Mouse (Mus musculus) c-Kit-positive CD71-negative TER-119-negative erythroid progenitor cells, embryonic 14.5 days (primary cell): Measurements from ENCODE around the gene Rae1.

Experiments used
- DNase-seq: peaks from one replicate; pipeline ENCODE4 v3.0.0-alpha.2; 2013; ENCODE audit warnings: low read depth

Rae1 gene

DNA sequence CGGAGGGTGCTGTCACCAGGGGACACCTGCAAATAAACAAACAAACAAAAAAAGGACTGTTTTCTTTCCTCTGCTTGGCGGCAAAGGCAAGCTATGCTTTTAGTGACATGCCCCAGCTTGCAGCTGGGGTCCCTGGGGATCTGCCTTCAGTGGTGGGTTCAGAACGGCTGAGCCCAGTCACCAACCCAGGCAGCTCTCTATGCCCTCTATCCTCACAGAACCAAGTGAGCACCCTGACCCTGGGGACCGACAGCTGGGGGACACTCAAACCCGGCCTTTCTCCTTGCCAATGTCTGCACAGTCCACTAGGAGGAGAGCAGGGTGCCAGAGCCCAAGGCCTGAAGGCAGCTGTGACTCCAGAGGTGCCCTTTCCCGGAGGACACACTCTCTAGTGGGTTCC, 49.9 kb downstream of the Rae1 start:
- no peak for DNase-seq

DNA sequence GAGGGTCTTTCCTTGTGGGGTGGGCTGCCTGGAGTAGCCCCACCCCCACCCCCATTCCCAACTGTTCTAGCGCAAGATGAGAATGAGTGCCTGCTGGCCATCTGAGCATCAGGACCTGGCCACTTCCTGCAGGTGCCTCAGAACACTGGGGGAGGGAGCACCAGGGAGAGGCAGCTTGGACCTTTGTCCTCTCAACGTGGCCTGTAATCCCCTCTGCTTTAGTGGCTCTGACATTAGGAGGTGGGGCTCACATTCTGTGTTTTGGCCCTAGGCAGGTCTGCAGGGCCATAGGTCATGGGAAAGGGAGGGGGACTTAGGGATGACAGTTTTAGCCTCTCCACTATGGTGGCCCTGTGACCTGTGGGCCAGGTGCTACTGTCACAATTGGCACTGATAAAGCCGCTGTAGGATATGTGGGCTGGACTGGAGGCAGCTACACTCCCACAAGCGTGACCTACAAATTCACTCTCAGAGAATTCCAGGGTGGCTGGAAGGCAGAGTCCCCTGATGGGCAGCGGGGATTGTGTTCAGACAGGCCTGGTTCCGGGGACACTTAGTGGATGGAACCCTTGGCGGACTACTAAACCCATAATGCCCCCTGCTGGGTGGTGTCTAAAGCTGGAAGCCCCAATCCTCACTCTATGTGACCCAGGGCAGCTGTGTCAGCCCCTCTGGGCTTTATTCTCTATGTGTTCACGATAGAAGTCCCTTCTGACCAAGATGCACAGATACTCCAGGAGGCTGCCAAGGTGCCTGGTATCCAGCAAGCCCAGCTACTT, 50.9 kb downstream of the Rae1 start:
- DNase-seq: no peak

GRCm38 (mm10) chr2:173052881-173053280, 53.0 kb downstream of the Rae1 start:
- no peak for DNase-seq

DNA sequence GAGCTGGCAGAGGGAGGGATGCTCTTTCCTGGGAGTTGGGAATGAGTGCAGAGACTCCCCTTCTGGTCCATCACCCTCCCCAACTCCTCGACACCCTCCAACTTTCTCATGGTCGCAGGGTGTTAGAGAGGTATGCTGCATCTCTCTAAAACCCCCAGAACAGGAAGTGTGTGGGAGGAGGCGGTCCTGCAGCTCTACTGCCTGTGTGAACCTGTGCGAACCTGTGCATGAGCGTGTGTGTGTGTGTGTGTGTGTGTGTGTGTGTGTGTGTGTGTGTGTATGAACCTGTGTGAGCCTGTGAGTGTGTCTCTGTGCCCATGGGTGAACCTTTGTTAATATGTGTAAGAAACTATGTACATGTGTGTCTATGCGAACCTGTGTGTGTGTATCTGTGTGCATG, 53.9 kb downstream of the Rae1 start:
- DNase-seq: no peak

DNA sequence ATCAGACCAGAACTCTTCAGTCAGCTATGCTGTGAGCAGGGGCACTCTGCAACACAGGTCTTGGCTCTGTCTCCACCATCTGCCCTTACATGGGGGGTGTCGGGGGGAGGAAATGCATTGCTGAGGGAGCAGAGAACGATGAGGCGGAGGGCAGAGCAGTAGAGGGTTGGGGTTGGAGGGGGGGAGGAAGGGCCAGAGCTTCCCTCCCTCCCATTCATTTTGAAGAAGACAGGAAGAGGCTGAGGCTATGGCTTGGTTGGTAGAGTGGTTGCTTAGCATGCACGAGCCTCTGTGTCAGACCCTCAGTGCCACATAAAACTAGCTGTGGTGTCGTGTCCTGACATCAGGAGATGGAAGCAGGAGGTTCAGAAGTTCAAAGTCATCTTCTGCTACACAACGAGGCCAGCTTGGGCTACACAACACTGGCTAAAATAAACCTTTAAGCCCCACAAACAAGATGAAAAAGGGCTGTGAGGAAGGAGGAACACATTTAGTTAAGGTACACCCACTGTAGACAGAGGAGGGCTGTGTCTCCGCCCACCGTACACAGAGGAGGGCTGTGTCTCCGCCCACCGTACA, 56.5 kb downstream of the Rae1 start:
- DNase-seq: no peak

GRCm38 (mm10) chr2:173056882-173057315, 57.0 kb downstream of the Rae1 start:
- DNase-seq: no peak

DNA sequence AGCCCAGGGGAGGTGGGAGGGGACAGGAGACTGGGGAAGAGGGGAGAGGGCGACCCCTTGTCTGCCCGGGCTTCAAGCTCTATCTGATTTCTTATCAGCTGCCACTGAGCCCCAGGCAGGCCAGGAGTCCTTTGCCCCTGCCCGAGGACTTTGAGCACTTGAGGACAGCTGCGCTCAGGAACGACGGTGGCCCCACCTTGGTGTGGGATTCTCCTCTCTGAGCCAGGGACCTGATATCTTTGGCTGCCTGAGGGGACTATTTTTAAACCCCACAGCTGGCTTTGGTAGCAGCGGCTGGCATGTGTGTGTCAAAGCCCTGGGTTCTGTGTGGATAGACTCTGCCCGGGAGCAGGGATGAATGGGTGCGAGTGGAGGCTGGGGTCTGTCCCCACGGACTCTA, 57.7 kb downstream of the Rae1 start:
- DNase-seq: no peak

GRCm38 (mm10) chr2:173058263-173058662, 58.3 kb downstream of the Rae1 start:
- DNase-seq: no peak

DNA sequence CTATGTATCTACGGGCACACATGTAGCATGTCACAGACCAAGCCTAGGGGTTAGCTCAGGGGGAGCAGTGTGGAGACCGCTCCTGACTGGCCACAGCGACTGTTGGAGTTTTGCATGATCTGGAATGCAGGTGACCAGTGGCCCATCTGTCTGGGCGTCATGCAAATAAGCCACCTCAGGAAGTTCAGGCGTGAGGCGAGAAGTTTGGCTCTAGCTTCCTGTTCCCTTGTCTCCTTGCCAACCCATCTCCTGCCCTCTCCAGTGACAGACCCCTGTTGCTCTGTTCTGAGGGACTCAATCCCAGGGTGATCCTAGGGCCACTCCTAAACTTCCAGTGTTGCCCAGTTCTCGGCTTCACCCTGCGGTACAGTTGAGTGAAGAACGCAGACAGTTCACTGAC, 60.5 kb downstream of the Rae1 start:
- DNase-seq: no peak

DNA sequence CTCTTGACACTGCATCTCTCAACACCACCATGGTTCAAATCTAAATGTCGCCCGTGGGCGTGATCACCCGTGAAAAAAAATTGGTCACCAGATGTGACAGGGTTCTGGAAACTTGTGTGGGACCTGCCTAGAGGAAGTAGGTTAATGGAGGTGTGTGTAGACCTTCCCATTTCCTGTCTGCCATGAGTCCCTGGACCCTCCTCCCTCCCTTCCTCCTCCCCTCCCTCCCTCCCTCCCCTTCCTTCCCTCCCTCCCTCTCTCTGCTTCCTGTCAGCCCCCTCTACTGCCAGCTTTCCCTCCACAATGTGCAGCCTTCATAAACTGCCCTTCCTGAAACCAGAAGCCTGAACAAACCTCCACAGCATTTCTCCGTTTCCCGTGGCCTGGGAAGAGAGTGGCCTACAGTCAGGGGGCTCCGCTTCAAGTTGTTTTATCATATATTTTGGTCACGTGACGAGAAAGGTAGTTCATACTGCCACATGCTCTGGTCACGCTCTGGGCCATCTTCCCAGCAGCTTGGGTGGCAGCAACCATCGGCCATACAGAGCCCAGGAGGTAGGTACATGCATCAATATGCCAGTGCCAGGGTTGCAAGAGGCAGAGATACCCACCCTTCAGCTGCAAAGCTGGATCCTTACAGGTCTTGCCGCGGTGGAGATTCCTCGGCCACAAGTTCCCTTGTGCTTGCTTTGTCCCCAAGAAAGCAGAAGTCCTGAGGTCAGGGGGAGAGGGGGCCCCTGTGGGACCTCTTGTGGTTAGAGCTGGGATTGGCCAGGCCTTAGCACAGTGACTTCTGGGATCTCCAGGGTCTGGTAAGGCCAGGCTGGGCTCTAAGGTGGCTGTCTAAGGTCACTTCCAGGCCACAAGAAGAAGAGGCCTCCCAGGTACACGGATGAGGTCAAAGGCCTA, 61.8 kb downstream of the Rae1 start:
- peak; percentile 69 for DNase-seq

DNA sequence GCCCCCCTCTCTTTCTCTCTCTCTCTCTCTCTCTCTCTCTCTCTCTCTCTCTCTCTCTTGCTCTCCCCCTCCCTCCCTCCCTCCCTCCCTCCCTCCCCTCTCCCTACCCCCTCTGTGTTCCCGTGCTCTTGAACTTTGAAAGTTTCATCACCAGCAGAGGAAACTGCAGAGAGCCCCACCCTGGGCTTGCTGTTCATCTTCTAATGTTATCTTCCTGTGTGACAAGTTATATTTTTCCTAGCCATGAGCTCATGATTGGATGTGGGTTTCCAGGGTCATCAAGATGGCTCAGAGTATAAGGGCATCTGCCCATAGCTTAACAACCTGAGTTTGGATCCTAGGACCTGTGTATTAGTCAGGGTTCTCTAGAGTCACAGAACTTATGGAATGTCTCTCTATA, 63.3 kb downstream of the Rae1 start:
- no peak for DNase-seq

DNA sequence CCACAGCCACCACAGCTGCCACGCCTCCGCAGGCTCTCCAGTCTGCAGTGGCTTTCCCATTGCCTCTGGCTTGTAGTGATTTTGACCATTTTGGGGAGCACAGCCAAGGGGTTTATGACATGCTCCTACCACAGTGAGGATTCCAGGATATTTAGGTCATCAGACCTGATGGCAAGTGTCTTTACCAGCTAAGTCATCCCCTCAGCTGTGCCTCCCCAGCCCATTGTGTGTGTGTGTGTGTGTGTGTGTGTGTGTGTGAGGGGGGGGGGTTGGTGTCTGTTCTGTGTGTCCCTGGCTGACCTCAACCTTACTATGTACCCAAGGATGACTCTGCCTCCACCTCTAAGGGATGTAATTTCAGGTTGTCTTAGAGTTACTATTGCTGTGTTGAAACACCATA, 64.9 kb downstream of the Rae1 start:
- DNase-seq: no peak
